Mouse (Mus musculus): ENCODE results near the gene Celf1.
"Not testable (repeated sequence)": the region's sequence is repeated elsewhere in the genome, so short reads cannot be mapped to it uniquely, and the experiment has no call there.

The Celf1 gene

DNA sequence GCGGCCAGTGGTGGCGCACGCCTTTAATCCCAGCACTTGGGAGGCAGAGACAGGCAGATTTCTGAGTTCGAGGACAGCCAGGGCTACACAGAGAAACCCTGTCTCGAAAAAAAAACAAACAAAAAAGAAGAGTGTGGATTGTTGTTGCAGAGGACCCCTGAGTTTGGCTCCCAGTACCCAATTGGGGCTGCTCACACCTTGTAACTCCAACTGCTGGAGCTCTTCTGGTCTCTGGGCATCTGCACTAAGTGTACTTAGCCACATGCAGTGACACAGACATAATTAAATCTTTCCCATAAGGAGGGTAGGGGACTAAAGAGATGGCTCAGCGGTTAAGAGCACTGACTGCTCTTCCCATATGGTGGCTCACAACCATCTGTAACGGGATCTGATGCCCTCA is 82.1 kb downstream of the Celf1 start:
- in situ Hi-C loops (cut with MseI, MboI), result not testable (repeated sequence)

DNA sequence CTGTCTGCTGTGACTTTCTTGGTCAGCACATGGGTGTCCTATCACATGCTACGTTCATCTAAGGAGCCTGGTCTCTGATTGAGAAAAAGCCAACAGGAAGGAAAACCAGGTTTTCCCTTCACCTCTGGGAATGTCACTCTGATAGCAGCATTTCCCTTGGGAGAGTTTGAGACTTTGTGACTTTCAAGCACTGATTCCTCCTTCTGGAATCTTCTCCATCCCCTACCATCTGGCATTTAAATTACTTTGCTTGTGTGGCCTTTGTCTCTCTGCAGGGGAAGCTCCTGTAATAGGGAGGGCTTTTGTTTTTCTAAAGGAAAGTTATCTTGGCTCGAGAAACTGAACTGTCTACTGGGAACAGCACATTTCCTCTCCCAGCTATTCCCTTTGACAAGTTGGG is 82.9 kb downstream of the Celf1 start:
- in situ Hi-C loops (cut with MseI, MboI), result no loop called here

DNA sequence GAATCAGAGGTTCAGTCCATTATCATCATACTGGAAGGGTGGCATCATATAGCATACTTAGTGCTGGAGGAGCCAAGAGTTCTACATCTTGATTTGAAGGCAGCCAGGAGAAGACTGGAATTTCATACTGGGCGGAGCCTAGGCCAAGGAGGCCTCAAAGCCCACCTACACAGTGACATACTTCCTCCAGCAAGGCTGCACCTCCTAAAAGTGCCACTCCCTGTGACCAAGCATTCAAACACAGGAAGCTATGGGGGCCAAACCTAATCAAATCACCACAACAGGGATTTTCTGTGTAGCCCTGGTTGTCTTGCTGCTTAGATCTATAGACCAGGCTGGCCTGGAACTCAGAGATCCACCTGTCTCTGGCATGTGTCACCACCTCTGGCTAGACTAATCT is 83.8 kb downstream of the Celf1 start:
- in situ Hi-C loops (cut with MseI, MboI), result no loop called here

DNA sequence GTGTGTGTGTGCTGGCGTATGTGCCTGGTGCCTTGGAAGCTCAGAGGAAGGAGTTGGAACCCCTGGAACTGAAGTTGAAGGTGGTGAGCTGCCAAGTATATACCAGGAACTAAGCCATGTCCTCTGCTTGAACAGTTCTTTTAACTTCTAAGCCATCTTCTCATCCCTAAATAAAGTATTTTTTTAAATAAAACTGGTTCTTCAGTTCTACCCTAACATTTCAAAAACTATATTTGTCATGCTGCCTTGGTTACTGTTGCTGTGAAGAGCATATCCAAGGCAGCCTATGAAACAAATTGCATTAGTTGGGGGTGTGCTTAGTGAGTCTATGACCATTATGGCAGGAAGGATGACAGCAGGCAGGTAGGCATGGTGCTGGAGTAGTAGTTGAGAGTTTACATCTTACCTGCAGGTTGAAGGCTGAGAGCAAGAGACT is 84.9 kb downstream of the Celf1 start:
- in situ Hi-C loops (cut with MseI, MboI), result no loop called here

DNA sequence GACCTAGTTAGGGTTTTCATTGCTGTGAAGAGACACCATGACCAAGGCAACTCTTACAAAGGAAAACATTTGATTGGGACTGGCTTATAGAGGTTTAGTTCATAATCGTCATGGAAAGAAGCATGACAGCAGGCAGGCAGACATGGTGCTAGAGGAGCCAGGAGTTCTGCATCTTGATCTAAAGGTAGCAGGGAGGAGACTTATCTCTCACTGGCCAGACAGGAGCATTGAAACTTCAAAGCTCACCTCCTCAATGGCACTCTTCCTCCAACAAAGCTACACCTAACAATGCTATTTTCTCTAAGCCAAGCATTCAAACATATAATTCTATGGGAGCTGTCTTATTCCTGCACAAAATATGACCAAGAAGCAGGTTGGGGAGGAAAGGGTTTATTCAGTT is 86.3 kb downstream of the Celf1 start:
- in situ Hi-C loops (cut with MseI, MboI), result no loop called here

DNA sequence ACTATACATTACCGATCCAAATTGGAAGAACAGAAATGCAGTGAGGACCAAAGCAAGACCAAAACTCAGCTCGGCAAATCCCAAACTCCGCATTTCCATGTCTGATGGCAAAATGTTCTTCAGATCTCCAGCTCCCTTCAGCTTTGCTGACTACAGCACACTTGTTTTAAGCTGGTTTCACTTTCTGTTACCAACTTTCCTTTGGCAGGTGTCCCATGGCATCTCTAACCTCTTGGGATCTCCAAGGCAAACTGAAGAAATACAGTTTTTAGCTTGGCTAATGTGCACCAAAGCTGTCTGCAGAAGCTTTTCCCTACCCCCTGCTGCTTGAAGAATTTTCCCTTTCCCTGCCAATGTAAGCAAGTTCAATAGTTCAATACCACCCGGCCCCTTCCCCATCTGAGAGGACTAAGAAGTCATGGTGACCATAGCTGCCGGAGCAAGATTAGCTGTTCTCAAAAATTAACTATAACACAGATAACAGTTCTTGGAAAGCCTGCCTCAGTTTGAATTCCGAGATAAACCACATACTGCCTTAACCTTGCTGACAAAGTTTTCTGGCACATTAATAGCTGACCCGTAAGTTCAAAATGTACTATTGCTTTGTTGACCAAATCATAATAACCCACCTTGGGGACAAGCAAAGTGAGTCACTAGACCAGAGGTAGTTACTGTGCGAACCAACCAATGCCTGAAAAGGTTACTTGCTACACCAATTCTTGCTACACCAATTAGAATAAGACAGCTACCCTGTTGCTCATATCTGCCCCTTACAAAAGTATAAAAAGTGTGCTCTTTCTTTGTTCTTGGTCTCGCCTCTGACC is 87.4 kb downstream of the Celf1 start:
- in situ Hi-C loops (cut with MseI, MboI), result no loop called here

DNA sequence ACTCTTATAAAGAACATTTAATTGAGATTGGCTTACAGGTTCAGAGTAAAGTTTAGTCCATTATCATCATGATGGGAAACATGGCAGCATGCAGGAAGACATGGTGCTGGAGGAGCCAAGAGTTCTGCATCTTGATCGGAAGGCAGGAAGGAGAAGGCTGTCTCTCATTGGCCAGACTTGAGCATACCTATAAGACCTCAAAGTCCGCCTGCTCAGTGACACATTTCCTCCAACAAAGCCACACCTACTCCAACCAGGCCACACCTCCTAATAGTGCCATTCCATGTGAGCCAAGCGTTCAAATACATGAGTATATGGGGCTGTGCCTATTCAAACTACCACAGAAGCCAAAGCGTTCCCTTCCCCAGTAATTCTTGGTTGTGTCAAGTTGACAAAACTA is 91.0 kb downstream of the Celf1 start:
- in situ Hi-C loops (cut with MseI, MboI), result no loop called here

DNA sequence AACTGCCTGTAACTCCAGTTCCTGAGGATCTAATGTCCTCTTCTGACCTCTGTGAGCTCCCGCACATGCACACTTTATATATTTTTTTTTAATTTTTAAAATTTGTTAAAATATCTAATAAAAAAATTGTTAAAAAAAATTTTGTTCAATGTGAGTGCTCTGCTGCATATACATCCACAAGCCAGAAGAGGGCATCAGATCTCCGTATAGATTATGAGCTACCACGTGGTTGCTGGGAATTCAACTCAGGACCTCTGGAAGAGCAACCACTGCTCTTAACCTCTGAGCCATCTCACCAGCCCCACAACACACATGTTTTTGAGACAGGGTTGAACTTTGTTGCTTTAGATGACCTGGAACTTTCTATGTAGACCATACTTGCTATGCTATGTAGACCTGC is 92.8 kb downstream of the Celf1 start:
- in situ Hi-C loops (cut with MseI, MboI), result no loop called here

DNA sequence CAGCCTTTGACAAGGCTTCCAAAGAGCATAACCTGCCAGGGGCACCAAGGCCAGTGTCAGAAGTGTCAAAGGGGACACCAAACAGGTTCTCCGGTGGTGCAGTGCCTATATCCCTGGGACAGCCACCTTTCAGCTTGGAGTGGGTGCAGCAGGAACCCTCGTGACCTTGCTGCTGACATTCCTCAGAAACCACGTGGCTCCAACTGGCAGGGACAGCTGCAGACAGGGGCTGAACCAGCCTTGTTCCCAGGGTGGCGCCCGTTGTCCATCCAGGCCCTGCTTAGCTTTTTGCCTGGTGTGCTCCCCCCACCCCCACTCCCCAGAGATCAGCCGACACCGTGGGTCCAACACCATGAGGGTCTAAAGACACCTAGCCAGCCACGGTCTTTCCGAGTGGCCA is 95.2 kb downstream of the Celf1 start, which contains the start of gene Rapsn:
Rapsn (plus strand) TSS at position 236 of the 400 bp plus-strand sequence.
- in situ Hi-C loops (cut with MseI, MboI), result no loop called here

DNA sequence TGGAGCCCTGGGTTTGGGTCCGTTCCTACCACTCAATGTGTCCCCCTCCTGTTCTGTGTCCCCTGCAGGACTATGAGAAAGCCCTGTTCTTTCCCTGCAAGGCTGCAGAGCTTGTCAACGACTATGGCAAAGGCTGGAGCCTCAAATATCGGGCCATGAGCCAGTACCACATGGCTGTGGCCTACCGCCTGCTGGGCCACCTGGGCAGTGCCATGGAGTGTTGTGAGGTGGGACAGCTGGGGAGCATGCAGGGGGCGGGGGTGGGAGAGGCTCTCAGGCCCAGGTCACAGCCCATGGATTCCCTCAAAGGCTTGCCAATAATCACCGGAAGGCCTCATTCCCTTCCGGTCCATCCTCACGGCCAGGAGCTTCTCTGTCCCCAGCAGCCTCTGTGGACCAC is 101.6 kb downstream of the Celf1 start:
- in situ Hi-C loops (cut with MseI, MboI), result no loop called here

DNA sequence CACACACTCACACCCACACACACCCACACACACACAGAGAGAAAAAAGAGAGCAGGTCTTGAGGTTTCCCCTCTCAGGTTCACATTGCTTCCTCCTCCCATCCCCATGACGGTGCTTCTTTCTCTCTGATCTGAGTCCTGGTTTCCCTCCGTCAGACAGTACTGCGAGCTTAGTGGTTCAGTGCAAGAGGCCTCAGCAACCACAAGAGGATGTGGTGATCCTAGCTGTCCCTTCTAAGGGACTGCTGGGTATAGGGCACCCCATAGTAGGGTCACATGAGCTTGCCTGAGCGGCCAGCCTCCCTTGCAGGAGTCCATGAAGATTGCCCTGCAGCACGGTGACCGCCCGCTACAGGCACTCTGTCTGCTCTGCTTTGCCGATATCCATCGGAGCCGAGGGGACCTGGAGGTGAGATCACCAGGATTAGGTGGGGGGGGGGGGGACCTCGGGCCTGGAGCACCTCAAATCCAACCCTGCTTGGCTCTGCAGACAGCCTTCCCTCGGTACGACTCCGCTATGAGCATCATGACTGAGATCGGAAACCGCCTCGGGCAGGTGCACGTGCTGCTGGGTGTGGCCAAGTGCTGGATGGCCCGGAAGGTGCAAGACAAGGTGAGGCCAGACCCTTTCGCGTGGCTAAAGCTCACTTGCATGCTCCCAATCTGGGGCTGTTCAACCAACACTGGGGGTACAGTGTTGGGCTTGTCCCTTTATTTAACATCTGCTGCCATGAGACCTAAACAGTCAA is 102.6 kb downstream of the Celf1 start:
- in situ Hi-C loops (cut with MseI, MboI), result no loop called here

DNA sequence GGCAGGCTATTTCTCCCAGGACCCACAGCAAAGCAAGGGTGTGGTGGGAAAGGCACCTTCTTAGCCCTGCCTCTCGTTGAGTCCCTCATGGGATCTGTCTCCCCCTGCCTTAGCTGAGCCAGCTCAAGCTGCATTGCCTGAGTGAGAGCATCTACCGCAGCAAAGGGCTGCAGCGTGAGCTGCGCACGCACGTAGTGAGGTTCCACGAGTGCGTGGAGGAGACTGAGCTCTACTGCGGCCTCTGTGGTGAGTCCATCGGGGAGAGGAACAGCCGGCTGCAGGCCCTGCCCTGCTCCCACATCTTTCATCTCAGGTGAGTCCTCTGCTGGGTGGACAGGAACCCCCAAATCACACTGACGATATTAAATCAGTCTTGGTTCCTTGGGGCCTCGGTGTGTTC is 104.5 kb downstream of the Celf1 start:
- in situ Hi-C loops (cut with MseI, MboI), result no loop called here

DNA sequence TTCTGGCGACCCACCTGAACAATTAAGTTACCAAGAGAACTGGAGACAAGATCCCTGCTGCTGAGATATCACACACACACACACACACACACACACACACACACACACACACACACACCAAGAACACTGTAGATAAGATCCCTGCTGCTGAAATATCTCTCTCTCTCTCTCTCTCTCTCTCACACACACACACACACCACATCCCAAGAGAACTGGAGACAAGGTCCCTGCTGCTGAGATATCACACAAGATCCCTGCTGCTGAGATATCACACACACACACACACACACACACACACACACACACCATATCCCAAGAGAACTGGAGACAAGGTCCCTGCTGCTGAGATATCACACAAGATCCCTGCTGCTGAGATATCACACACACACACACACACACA is 105.6 kb downstream of the Celf1 start:
- in situ Hi-C loops (cut with MseI, MboI), result not testable (repeated sequence)

DNA sequence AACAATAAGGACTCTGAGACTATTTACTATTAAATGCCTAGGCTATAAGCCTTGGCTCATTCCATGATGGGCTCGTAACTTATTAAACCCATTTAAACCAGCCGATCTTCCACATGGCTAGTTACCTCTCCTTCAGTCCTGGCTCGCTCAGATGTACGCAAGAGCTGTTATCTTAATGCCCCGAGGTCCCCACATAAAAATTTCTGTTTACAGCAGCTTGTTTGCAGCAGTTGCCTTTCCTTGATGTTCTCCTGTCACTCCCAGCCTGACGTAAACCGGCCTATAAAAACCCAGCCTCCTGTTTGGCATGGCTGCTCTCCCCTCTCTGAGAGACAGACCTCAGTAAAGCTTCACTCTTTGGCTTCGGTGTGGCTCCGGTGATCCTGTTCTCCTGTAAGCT is 107.2 kb downstream of the Celf1 start:
- in situ Hi-C loops (cut with MseI, MboI), result no loop called here

DNA sequence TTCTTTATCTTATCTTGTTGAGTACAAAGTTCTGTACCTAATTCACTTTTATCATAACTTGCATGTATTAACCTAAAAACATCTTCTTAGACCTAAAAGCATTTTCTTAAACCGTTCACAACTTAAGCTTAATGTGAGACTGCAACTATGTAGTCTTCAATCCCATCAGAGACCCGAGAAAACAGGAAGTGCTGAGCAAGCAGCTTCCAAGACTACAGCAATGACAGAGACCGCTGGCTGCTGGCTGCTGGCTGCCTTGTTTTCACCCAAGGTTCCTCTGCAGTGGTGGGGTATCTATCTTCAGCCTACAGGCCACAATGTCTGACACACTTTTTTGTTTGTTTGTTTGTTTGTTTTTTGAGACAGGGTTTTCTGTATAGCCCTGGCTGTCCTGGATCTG is 111.7 kb downstream of the Celf1 start:
- in situ Hi-C loops (cut with MseI, MboI), result no loop called here

DNA sequence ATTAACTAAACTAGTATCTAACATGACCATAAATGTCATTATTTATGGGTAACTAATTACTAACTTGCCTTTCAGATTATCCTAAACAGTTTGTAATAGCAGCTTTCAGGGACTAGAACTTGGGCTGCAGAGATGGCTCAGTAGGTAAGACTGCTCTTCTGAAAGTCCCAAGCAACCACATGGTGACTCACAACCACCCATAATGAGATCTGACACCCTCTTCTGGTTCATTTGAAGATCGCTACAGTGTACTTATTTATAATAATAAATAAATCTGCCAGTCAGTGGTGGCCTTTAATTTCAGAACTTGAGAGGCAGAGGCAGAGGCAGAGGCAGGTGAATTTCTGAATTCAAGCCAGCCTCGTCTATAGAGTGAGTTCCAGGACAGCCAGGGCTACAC is 112.6 kb downstream of the Celf1 start:
- in situ Hi-C loops (cut with MseI, MboI), result no loop called here

DNA sequence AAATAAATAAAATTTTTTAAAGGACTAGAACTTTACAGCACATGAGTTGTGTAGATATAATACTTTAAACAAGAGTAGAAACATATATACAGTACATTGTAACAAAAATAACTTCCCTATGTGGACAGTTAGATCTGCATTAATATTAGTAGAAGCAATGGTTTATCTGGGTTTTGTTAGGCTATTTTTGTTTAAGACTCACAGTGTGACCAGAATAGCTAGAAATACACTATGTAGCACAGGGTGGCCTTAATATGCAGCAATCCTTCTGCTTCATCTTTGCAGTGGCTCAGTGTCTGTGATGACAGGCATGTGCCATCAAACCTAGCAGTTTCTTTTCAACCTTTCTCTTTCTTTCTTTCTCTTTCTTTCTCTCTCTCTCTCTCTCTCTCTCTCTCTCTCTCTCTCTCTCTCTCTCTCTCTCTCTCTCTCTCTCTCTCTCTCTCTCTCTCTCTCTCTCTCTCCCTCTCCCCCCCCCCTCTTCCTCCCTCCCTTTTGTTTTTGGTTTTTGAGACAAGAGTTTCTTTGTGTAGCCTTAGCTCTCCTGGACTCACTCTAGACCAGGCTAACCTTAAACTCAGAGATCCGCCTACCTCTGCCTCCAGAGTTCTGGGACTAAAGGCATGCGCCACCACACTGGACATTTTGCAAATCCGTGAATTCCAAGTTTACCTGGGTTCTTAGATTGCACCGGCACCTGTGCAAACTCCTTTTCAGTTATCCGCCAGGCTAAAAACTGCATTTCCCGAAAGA is 113.2 kb downstream of the Celf1 start:
- in situ Hi-C loops (cut with MseI, MboI), result no loop called here

DNA sequence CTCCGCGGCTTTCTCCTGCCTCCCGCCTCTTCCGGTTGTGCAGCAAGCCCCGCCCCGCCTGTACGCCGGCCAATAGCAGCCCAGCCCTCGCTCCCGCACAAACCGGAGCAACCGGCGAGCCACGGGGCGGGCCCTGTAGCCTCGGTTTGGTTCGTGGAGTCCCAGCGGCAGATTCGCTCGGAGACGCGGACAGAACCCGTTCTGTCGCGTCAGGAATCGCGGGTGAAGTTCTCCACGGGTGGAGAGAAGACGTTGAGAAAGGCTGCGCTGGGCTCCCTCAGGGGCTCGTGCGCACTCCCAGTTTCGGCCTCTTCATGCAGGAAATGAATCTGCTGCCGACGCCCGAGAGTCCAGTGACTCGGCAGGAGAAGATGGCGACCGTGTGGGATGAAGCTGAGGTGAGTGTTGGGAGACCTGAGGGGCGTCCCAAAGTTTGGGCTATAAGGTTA is 113.8 kb downstream of the Celf1 start, which contains the start of gene Psmc3:
Psmc3 (plus strand) TSS at position 76 of the 449 bp plus-strand sequence.
- in situ Hi-C loops (cut with MseI, MboI), result no loop called here

DNA sequence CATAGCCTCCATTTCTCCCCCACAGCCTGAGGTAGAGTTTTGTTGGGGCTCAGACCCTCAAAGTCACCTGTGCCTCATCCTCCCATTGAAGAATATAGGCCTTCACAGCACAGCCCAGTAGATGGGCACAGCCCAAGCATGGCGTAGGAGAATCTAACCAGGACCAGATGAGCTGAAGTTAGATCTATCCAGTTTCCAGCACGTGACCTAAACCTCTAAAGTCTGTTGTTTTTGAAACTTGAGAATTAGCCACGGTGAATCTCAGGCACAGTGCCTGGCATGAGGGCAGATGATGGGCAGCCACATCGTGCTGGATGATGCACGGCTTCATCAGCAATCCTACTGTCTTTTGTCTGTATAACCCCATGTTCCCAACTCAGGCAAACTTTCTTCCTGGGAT is 118.3 kb downstream of the Celf1 start:
- in situ Hi-C loops (cut with MseI, MboI), result no loop called here

DNA sequence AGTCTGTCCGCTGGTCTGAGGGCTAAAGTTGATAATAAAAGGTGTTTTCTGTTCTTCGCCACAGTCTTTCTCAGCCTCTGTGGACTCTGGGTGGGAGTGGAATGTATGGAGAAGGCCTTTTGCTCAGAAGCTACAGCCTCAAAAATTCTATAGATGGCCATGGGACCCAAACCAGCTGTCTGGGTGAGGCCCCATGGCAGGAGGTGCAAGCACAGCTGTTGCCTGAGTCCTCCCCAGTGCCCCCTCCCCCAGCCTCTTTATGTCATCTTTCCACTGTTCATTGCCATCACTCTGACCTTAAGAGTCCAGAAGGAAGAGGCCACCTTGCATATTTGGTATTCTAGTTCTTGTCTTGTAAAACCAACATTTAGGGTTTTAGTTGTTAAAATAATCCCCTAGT is 119.2 kb downstream of the Celf1 start:
- in situ Hi-C loops (cut with MseI, MboI), result no loop called here

DNA sequence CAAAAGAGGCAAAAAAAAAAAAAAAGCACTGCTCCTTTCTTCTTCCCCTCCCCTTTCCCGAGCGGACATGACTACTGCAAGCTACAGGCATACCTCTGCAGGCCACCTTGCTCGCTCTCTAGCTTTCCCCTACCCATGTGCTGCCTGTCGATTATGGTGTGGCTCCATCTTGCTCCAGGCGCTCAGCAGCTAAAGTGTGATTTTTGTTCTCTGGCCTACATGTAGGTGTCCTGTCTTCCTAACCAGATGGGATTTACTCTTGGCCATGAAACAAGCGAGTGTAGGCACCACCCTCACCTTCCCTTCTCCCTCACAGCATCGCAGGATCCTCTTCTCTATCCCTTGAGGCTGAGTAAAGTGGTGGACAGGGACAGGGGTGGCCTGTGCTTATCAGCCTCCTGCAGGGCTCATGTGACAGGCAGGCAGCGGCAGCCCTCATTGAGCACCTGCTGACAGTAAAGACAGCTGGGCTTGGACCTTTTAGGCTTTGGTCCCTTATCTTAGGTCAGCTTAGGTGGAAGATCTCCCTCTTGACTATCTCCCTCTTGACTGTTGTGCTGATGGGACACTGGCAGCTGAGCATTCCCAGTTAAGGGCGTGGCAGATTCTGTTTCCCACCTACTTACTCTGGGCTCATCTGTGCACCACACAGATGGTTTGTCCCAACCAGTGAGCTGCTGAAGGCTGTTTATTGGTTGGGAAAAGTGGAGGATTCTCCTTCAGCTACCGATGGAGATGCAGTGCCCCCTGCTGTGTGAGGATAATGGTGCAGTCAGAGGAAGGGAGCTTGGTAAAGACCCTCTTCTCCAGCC is 120.6 kb downstream of the Celf1 start:
- in situ Hi-C loops (cut with MseI, MboI), result no loop called here
